Mouse (Mus musculus) layer of hippocampus, postnatal 10 days (tissue): ENCODE measurements at regions not wholly inside any gene's neighbourhood (a gene's known extent, or its start where the extent isn't known, plus 50 kb on each side); places are given as distances from the start of the nearest gene placed in this dataset.

Experiments used
- DNase-seq, 2 experiments: peaks; one replicate each; pipeline ENCODE4 v3.0.0; 2021; ENCODE audit warnings: low spot score in 2 of 2

DNA sequence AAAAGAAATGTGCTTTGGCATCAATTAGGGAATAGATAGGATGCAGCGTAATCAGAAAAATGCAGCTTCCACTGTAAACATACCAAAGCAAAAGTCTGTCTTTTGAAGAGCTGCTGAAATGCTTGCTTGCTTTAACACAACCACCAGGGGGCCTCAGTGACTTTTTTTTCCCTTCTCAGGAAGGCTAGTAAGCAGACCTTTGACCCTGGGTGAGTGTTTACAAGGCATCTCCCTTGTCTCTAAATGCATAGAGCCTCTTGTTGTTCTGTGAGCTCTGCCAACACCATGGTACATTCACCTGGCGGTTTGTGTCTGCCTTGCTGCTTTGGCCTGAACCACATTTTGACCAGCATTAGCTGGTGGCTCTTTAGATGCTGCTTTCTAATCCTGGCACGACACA lies 191.9 kb upstream of the C9orf72 start:
- DNase-seq = peak; percentile 57 to 67

DNA sequence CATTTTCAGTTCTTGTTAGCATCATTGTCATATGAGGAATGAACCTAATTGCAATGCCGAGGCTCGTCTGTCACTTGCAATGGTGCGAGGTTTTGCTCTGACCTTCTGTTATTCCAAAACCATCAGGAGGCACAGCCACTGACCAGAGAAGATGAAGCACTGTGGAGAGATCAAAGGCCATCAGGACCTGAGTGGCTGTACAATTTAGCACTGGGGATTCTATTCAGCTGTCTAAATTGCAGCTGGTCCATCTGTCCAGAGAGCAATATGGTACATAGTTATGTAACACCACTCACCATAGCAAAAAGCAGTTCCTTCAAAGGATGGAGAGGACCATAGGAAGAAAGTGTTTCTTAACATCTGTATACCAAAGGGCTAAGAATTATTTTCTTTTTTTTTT lies 187.5 kb upstream of the C9orf72 start:
- no peak for DNase-seq

DNA sequence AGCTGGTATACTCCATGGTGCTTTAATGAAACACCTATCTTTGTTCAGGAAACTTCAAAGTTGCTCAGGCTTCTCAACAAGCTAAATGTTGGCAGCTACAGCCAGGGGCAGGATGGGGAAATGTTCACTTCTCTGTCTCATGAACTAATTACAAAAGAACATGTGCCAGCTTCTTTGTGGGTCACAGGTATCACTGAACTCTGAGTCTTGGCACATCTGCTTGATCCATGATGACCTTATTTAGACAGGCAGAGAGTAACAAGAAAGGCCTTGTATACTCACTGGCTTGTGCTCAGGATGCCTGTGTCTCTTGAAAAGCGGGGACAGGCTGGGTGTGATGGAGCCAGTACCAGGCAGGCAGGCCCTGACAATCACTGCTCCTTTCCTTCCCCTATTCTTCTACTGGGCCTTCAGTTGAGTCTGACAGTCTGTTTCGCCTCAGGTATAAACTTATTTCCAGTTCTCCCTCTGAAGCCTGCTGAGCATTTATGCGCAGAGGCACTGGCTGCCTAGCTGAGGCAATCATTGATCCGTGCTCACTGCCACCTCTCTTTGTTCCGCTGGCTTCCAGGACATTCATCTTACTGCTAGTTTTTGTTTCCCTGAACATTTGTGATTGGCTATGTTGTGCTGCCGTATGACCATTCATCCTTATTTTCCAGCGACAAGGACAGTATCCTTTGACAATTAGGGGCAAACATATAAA lies 179.5 kb upstream of the C9orf72 start:
- no peak for DNase-seq

DNA sequence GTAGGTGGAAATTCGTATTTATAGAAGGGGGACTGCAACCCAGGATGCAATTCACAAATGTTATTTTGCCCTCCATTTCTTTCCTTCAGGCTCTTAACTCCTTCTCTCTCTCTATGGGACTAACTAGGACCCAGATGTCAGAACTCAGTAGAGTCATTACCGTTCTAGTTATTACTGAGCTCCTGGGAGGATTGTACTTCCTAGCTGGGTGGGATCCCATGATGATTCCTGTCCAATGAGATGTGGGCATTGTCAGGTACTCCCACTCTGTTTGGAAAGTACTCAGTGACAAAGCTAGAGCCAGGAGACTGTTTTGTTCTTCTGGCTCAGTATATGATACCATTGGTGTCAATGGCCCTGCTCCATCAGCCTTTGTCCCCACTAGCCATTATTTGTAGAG lies 178.1 kb upstream of the C9orf72 start:
- no peak for DNase-seq

DNA sequence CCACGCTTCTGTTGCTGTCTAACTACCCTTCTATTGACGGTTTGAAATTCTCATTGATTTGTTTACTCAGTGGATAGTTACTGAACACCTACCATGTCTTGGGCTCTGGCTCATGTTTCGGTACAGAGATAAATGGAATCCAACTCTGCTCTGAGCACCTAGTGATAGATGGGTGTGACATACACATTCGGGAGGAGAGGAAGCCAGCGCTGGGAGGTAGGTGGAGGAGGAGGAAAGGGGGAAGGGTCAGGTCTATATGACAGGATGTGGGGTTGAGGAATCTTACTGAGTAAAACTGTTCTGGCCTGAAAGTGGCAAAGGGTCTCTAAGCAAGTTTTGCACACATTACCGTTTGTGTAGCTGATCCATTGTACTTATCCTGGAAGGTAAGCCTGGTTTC lies 177.6 kb upstream of the C9orf72 start:
- no peak for DNase-seq

DNA sequence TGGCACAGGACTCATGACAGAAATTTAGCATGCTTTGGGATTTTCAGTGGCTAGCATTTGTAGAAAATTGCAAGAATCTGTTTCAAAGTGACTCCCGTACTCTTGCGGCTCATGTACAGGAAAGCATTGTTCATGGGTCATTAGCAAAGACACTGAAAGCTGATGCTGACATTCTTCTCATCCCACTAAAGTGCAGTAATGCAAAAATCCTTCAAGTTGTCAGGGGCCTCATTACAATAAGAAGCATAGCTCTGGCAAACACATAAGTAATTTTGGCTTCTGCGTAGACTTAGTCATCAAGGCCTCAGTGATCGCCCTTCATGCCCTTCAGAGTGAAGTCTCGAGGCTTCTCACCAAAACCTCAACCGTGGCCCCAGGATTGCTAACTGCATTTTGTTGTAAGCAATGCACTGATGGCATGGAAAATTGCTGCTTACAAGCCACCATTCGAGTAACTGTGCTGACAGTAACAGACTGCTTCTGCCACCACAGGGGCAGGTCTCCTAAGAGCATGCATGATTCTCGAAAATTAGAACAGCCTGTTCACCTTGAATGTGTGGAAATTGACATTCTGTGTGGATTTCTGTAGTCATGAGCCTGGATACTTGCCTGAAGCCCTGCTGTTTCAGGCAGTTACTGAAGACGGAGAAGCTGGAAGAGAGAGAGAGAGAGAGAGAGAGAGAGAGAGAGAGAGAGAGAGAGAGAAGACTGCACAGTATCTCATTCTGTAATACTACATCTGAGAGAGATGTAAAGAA lies 176.6 kb upstream of the C9orf72 start:
- DNase-seq = peak in 1 of 2 experiments; percentile 9

DNA sequence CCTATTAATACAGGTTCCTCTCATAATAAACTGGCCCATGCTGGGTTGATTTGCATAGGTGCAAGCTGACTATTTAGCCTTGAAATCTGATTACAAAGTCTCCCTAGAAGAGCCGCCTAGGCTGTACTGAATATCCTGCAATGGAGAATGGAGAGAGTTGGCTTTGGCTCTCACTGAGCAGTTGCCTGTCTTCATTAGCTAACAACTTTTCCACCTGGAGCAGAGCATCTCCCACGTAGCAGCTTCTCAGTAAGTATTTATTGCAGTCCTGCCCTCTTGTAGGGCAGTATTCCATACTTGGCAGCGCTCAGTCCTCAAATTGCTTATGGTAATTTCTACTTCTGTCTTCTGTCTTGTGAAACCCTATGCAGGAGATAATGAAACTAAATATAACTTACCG lies 175.8 kb upstream of the C9orf72 start:
- no peak for DNase-seq

DNA sequence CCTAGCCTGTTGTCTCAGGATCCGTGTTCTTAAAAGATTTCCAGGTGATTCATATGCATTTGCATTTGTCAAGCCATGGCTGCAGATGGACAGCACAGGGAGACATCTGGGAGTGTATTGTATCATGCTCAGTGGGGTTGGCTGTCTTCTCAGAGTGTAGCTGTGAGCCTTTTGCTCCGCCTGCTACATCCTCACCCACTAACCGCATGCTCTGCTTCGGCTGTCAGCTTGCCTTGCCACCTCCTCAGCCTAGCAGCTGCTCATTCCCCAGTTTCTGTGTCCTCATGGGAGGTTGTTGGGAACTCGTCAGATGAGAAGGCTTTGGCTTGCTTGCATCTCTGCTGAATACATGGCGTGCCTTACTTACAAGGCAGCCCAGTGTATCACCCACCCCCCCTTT lies 174.5 kb upstream of the C9orf72 start:
- peak; percentile 49 to 59 for DNase-seq

DNA sequence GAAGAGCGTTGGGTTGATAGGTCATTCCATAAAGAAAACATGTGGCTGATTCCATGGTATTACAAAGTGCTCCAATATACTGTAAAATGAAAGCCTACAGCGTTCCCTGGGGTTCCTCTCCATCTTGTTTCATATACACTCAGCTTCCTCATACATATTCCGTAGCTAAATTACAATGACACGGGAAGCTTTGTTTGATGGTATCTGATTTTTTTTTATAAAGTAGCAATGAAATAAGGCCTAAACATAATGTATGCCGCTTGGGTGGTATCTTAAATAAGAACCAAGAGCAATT lies 169.6 kb upstream of the C9orf72 start:
- DNase-seq = no peak

DNA sequence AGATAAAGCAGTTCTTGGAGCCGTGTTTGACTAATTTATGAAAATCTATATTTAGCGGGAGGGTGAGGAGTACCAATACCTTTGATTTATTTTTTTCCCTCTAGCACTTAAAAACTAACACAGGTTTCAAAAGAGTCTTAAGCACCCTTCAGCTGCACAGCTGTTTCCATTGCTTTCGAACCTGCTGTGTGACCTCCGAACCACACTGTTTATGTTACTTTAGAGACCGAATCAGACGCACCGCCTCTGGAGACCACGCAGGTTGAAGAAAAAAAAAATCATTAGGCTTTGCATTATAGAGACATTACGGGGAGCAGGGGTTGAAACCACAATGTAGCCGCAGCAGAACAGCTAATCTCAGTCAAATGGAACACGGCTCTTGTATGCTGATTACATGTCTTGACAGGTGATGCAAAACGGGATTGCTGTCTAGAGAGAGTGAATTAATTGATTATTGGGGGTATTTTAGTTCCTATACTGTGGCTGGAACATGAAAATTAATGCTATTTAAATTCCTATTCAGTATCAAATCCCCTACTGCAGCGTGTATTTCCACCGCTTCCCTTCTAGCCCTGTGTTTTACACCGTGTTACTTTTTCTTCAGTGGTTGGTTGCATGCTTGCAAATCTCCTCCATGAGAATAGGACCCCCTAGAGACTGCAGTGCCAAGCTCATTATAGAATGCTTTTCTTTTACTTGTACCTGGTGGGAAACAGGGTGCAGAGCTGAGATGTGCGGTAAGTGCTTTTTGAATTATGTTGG lies 169.0 kb upstream of the C9orf72 start:
- DNase-seq = no peak

DNA sequence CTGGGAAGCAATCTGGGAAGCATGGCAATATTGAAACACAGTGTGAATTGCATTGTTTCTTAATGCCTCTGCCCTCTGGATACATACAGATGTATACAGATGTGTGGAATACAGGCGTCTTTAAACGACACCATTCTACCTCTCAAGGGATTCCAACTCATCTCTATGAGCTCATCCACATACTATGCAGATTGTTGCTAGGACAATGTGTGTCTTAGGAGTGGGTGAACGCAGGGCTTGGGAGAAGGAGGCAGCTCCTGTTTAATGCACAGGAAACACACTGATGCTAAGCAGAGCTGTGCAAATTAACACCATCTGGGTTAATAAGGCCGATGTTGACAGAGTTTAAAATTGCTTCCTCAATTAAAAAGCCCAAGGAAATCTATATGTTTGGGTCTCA lies 149.8 kb upstream of the C9orf72 start:
- DNase-seq = no peak

DNA sequence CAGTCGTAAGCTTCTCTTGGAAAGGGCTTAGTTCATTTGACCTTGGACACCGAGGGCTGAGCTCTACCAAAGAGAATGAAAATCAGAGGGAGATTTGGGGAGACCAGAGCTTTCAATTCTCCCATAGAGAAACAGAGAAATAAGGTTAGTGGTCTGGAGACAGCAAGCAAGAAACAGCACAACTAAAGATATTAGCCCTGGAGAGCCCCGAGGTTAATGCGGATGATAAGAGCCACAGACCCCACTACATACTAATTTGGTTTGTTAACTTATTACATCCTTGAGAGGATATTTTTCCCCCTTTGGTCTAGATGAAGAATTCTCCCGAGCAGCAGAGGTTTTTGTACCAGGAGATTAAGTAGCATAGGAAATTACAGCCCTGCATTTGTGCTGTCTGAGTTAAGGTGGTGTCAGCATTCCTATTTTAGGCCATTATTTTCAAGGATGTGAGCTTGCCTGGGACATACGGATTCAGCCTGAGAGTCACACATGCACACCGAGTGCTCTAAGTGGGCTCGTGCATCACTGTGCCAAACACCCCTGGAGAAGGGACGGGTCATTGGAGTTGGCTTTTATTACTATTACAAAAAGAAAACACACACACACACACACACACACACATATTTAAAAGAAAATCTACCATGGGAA lies 147.4 kb upstream of the C9orf72 start:
- DNase-seq = peak in 1 of 2 experiments; percentile 12

DNA sequence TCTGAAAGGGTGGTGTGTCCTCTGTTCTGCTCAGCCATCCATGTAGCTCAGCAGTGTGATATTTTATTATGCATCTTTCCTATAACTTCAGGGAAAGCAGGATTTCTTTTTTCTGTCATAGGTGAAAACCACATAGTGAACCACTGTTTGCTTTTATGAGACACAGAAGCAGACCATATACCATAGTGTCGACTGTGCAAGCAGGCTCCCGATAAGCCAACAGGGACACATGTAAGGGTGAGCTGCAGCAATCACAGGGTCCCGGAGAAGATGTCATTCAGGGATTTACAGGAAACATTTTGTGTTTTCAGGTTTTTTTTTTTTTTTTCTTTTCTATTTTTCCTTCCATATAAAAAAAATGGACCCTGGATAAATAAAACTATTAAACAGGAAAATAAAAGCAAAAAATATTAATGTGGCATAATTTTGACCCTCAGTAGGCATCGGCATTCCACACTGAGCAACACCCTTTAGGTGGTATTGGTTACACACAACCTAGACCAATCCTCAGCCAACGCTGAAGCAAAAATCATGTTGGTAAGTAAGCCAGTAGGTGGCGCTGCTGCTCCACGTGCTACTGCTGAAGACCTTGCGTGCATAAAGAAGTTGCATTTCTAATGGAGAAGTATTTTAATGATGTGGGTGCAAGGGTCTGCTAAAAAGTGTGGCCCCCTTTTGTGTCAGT lies 146.7 kb upstream of the C9orf72 start:
- DNase-seq = peak; percentile 86 to 91

DNA sequence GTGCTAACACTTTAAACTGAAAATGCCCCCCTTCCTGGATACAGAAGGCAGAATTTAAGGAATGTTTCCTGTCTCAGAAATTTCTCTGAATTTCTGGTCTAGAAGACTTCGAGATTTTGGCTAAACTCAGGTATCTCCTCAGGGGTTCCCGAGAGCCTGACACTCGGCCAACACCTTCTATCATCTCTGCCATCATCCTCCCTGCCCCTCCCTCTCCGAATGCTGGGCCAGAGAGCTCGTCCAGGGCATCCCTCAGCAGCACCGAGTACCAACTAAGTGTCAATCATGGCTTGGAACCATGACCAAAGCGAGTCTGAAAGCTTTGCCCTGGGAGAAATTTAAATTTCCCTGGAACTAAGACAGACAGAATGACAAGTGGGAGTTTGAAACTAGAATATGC lies 138.2 kb upstream of the C9orf72 start:
- no peak for DNase-seq

DNA sequence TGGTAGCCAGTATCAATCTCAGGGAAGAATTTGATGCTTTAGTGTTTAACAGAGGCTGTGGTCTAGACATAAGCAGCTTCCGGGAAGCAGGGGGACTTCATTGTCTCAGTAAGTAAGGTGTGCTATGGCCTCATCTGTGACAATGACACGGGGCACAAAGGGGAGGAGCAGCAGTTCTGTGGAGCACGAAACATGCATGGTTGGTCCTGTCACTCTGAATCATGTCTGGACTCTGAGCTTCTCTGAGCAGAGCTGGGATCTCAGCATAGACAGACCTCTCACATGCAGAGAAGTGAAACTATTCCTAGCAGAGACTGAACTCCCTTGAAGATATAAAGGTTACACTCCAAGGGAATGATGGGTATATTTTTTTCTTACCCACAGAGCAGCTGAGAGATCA lies 136.2 kb upstream of the C9orf72 start:
- no peak for DNase-seq

DNA sequence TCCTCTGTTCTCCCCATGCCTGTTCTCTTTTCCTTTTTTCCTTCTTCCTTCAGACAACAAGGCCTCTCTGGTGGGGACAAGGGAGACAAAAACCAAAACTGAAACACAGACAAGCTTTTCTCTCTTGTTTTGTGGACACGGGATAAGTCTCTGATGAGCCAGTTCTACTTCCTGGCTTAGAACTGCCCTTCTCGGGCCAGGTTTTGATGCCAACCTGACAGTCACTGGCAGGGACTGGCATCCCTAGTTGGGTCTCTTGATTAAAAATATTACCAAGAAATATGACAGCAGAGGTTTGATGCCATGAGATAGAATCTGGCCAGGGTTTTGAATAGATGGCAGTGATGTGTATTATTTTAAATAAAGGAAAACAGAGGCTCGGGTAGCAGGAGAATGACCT lies 133.4 kb upstream of the C9orf72 start:
- peak in 1 of 2 experiments; percentile 25 for DNase-seq

DNA sequence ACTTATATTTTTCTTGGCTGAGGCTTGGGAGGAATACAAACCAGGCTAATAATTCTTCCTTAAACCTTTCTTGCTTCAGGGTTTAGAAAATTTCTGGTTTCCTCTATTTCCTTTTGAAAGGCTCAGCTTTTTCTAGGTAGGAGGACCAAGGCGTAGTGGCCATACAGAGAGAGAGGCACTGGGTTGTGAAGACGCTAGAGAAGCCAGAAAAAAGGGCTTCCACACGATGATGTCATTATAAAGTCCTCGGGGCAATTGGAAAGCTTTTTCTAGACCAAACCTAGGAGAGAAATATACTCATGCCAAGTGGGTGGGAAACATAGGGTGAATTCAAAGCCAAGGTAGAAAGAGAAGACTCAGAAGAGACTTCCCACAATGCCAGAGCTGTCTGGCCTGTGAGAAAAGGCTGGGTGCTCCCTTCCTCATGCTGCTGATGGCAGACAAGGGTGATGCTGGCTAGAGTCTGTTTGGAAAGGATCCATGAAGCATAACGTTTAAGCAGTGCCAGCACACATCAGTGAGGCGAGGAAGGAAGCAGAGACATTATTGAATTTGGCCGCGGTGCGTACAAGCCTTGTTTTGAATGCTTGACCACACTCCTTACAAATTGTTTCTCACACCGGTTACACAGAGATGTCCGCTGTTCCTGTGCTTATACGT lies 131.1 kb upstream of the C9orf72 start:
- no peak for DNase-seq

DNA sequence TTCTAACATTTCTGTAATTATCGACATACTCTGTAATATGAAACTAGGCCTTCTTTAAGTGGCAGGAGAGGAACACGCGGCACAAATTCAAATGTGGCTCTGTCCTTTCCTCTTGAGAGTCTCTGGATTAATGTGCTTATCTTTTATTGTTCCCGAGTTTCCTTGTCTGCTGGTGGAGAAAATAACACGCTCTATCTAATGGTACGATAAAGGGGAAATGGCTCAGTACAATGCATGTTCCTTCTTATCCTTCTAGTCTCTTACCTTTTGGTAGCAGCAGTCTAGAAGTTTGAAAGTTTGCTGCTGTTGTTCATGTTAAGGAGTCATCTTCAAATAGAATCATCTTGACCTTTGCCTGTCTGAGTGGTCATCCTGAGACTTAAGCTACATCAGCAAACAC lies 130.1 kb upstream of the C9orf72 start:
- no peak for DNase-seq

DNA sequence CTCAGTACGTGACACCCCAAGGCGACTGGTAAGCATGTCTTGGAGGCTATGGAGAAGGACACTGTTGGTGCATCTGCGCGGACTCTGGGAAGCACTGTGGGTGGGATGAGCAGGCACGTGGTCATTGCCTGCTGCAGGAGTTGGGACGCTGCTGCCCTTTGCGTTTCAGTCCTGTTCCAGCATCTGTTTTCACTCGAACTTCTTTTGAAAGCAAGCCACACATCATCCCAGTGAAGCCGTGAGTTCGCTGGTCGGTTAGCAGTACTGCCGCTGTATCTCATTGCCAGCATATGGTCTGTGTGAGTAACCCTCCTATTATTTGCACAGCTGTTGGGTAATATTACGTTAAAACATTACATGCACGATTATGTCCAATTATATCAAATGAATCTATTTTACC lies 128.1 kb upstream of the C9orf72 start:
- no peak for DNase-seq

DNA sequence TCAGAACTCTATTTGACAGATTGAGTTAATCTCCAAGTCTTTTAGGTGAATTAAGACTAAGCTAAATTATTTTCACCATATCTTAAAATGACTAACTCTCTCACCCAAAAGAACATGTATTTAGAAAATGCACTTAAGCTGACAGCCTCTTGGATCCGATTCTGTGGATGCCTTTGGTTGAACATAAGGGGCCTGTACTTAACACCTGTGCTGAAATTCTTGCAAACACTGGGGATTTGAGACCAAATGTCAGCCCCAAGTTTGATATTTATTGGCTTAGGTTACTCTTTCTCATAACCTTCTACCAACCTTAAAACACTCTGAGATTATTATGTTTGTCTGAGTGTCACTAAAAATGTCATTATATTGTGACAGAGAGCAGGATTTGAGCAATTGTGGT lies 126.6 kb upstream of the C9orf72 start:
- no peak for DNase-seq

DNA sequence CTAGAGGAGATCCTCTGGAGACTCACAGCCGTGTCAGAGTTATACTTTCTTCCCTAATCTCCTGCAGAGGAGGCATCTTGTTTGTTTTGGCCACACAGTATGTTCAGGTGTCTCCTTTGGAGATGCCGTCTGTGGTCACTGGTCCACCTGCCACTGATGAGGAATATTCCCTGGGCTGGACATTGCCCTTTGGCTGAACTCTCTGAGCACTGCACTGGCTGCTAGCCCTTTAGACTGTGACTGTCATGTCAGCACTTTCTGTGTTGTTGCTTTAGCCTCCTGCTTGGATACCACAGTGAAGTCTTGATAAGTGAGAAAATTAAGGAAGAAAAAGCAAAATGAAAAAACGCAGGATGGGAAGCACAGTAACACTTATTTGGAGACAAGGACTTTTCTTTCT lies 124.5 kb upstream of the C9orf72 start:
- DNase-seq = no peak
